Mouse (Mus musculus) limb, embryonic 13.5 days (tissue): ENCODE measurements around the gene Rgl1. TPM values are rescaled to one million over a fixed set of nuclear protein-coding genes. Genes with fewer than 3 reads are reported as not detected.
"Not testable (repeated sequence)": the region's sequence is repeated elsewhere in the genome, so short reads cannot be mapped to it uniquely, and the experiment has no call there.

ENCODE experiments used
- ATAC-seq: fragments of 200-750 bp; cut with Nextera tagmentation; 2 replicates; pipeline ENCODE4 v1.8.0; 2017; ENCODE audit warnings: low read depth, moderate number of reproducible peaks, moderate TSS enrichment; ENCODE audit not compliant: low FRiP score
- H3K27ac ChIP-seq: fragments of 300-500 bp; sonication (generic); 2 replicates; pipeline ENCODE4 v1.5.1; 2015; ENCODE audit warnings: inconsistent platforms, mild to moderate bottlenecking, moderate library complexity
- H3K27me3 ChIP-seq: fragments of 300-500 bp; sonication (generic); 2 replicates; pipeline ENCODE4 v1.6.1; 2015; ENCODE audit warnings: mild to moderate bottlenecking, inconsistent platforms
- H3K36me3 ChIP-seq: fragments of 300-500 bp; sonication (generic); 2 replicates; pipeline ENCODE4 v1.6.1; 2015; ENCODE audit warnings: inconsistent platforms, mild to moderate bottlenecking, moderate library complexity
- H3K4me1 ChIP-seq: fragments of 300-500 bp; sonication (generic); 2 replicates; pipeline ENCODE4 v1.6.1; 2015; ENCODE audit warnings: inconsistent platforms
- H3K4me2 ChIP-seq: fragments of 300-500 bp; sonication (generic); replicated peaks from 2 replicates; pipeline ENCODE4 v1.6.1; 2015; ENCODE audit warnings: inconsistent platforms, mild to moderate bottlenecking, moderate library complexity
- H3K4me3 ChIP-seq: fragments of 300-500 bp; sonication (generic); 2 replicates; pipeline ENCODE4 v1.5.1; 2015; ENCODE audit warnings: moderate library complexity, mild to moderate bottlenecking, inconsistent platforms
- H3K9ac ChIP-seq: fragments of 300-500 bp; sonication (generic); 2 replicates; pipeline ENCODE4 v1.6.1; 2015; ENCODE audit warnings: mild to moderate bottlenecking, inconsistent platforms
- H3K9me3 ChIP-seq: fragments of 300-500 bp; sonication (generic); 2 replicates; pipeline ENCODE4 v1.6.1; 2016; ENCODE audit warnings: inconsistent platforms
- WGBS: fragments of 180-500 bp; shearing (Covaris S2); methylation state at CpG from one replicate; pipeline ENCODE4 v1.1.7; 2015; 5-methylcytosine and 5-hydroxymethylcytosine counted together
- polyA plus RNA-seq: library from polyadenylated mRNA; unstranded; fragments of >200 nt; fragmentation: Nextera tagmentation; extraction: Ambion mirVana; gene quantifications from 2 replicates; pipeline ENCODE4 v1.2.1, GENCODE M21; 2015

Rgl1 gene
- polyA plus RNA-seq, 1 experiment from 2014 or later: 41.7 TPM

DNA sequence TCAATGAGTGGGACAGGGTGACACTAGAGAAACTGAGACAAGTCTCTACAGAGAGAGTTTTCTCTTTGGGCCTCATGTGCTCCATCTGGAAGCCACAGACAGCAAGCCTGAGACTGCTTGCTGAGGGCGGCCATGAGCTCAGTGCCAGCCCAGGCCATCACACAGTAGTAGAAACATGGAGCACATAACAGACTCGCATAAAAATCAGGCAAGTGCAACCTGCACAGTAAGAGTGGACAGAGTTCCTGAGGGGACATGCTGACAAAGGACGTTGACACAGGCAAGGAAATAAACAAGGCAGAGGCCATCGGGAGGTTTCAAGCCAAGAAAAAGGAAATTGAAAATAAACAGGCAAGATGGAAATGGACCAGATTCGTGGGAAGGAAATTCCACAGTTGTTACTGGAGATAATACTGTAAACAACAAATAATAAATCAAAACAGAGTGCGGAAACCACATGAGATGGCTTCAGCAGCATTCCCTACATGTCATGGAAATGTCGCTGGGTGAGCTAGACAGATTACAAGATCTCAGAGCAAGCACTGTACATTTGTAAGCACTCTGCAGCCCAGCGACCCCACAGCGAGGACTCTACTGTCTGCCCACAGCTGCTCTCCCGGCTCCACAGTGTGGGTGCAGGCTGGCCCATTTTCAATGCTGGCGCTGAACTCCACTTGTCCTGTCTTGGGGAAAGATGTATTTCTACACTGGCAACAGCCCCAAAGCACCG lies 88.5 kb downstream of the Rgl1 start:
- H3K9me3 ChIP-seq: no peaks in the 10 kb centered on the region
- no peak overlapping the region for H3K4me2 ChIP-seq
- no peak overlapping the region for H3K9ac ChIP-seq
- no peaks in the 10 kb centered on the region for H3K36me3 ChIP-seq
- 80% methylated on average over 12 of the region's 12 CpGs for WGBS
- no peak overlapping the region for H3K27ac ChIP-seq
- no peaks in the 10 kb centered on the region for H3K27me3 ChIP-seq
- H3K4me3 ChIP-seq: no peak overlapping the region
- no peak for ATAC-seq
- peaks cover 15% of the 10 kb centered on the region for H3K4me1 ChIP-seq

DNA sequence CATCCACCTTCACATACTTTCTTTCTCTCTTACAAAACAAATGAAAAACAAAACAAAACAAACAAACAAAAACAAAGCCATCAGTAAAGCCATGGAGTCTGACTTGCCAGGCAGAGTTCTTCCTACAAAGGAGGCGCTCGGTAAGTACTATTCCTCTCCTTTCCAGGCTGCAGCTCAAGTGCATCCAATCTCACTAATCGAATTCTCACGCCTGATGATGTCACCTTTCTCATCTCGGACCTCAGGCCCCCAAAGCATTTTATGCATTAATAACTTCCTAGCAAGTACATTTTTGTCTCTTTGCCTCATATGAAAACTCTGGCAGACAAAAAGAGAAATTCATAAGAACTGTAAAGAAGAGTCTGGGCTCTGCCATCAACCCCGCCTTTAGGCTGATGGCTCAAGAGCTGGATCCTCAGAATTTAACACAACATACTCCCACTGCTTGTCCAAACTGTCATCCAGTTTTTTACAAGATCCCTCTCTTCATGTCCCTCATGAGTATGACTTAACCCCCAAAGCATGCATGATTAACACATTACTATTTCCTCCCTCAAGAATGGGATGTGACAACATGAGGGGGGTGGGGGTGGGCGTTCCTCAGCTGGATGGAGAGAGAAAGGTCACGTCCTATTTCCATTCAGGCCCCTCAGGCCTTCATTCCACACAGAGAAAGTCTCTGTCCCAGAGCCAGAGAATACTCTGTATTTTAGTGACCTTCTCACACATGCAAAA lies 96.5 kb downstream of the Rgl1 start:
- Histone ChIP-seq H3K27me3 (no peaks in the 10 kb centered on the region), H3K36me3 (no peaks in the 10 kb centered on the region), H3K4me3 (no peak overlapping the region), H3K9ac (no peak overlapping the region), H3K27ac (no peak overlapping the region), H3K9me3 (no peaks in the 10 kb centered on the region), H3K4me1 (peaks cover 7% of the 10 kb centered on the region; the same call in 1 of the 2 replicates), H3K4me2 (no peak overlapping the region)
- ATAC-seq: no peak
- 72% methylated on average over 8 of the region's 8 CpGs for WGBS

DNA sequence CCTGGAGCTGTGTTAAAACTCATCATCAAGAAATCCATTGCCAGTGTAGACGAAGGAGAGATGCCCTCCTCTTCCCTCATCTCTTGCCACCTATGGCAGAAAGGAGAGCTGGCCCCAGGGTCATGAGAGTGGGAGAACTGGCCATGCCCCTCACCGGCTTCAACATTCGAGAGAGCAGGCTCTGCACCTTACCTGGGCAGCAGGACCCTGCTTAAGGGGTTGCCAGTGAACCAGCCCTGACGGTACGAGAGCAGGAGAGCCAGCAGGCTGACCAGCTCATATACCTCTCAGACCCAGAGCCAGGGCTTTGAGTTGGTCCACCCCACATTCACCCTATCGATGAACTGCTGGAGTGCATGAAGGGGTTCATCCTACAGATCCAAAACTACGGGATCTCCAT lies 105.7 kb downstream of the Rgl1 start:
- no peak overlapping the region for H3K4me3 ChIP-seq
- no peak overlapping the region for H3K9ac ChIP-seq
- H3K36me3 ChIP-seq: no peaks in the 10 kb centered on the region
- H3K27ac ChIP-seq: no peak overlapping the region
- WGBS: 86% methylated on average over 7 of the region's 7 CpGs
- no peak overlapping the region for H3K4me2 ChIP-seq
- H3K27me3 ChIP-seq: no peaks in the 10 kb centered on the region
- no peaks in the 10 kb centered on the region for H3K4me1 ChIP-seq
- ATAC-seq: no peak
- H3K9me3 ChIP-seq: no peaks in the 10 kb centered on the region

DNA sequence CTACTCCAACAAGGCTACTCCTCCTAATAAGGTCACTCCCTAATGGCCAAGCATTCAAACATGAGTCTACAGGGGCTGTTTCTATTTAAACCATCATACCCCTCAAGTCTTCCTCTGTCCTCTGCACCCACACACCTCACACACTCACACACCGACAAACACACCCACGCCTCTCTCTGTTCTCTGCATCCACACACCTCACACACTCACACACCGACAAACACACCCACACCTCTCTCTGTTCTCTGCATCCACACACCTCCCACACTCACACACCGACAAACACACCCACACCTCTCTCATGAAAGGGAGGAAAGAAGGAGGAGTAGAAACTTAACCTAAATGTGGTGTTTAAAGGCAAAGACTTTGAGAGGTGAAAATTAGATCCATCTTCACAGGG lies 106.2 kb downstream of the Rgl1 start:
- Histone ChIP-seq H3K27ac (no peak overlapping the region), H3K27me3 (no peaks in the 10 kb centered on the region), H3K4me1 (no peaks in the 10 kb centered on the region), H3K4me3 (no peak overlapping the region), H3K4me2 (no peak overlapping the region), H3K9ac (no peak overlapping the region), H3K36me3 (no peaks in the 10 kb centered on the region), H3K9me3 (no peaks in the 10 kb centered on the region)
- 89% methylated on average over 4 of the region's 4 CpGs for WGBS
- no peak for ATAC-seq

DNA sequence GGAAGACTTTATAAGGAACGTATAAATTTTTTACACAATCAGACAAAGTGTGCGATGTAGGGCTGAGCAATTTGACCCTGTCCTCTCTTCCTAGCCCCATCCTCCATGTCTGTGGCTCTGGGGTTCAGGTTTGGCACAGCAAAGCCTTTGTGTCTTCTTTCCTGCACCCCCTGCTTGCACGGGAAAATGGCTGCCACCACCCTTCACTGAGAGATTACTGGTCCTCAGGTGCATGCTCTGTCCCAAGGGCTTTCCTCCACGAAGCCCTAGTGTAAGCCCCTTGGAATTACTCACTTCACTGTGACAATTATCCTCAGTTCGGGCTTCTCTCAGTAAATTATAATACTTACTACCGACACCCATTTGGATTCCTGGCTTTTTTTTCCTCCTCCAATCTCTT lies 109.5 kb downstream of the Rgl1 start:
- Histone ChIP-seq H3K4me2 (no peak overlapping the region), H3K36me3 (no peaks in the 10 kb centered on the region), H3K27ac (no peak overlapping the region), H3K27me3 (no peaks in the 10 kb centered on the region), H3K9ac (no peak overlapping the region), H3K4me1 (no peaks in the 10 kb centered on the region), H3K9me3 (no peaks in the 10 kb centered on the region), H3K4me3 (no peak overlapping the region)
- ATAC-seq: no peak
- WGBS: 82% methylated on average over 6 of the region's 6 CpGs

DNA sequence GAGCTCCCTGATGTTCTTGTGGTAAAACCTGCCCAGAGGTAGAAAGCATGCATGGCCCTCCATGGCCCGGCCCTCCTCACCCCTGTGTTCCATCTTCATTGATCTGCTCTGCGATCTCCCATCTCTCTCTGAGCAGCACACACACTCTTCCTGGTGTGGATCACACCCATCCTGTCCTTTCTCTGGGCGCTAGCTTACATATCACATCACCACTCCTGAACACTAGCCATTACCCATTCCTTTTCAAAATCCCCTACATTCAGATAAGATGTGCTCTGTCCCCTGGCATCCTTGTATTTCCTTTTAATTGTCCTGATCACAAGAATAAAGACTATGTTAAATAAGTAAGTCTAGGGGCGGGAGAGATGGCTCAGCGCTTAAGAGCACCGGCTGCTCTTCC lies 111.3 kb downstream of the Rgl1 start:
- Histone ChIP-seq H3K36me3 (no peaks in the 10 kb centered on the region), H3K27ac (no peak overlapping the region), H3K9me3 (no peaks in the 10 kb centered on the region), H3K4me2 (no peak overlapping the region), H3K4me3 (no peak overlapping the region), H3K4me1 (no peaks in the 10 kb centered on the region), H3K9ac (no peak overlapping the region), H3K27me3 (no peaks in the 10 kb centered on the region)
- WGBS: 94% methylated on average over 6 of the region's 6 CpGs
- ATAC-seq: no peak

DNA sequence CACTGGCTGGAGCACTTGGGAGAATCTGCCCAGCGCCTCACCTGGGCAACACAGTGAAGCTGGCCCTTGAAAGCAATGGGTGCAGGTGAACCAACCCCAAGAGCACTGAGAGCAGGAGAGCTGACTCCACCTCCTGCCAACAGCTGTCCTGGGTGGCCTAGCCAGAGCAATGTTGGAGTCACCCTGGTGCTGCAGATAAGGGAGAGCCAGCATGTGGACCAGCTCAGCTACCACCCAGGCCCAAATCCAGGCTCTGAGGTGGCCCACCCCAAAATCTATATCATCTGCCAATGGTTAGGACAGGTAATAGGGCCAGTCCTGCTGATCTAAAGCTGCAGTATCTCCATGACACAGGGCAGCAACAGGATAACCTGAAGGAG lies 114.7 kb downstream of the Rgl1 start:
- H3K27me3 ChIP-seq: no peaks in the 10 kb centered on the region
- H3K4me1 ChIP-seq: no peaks in the 10 kb centered on the region
- no peak overlapping the region for H3K4me3 ChIP-seq
- no peak overlapping the region for H3K4me2 ChIP-seq
- ATAC-seq: no peak
- no peak overlapping the region for H3K27ac ChIP-seq
- no peaks in the 10 kb centered on the region for H3K36me3 ChIP-seq
- H3K9me3 ChIP-seq: no peaks in the 10 kb centered on the region
- WGBS: 87% methylated on average over 1 of the region's 1 CpGs
- no peak overlapping the region for H3K9ac ChIP-seq

DNA sequence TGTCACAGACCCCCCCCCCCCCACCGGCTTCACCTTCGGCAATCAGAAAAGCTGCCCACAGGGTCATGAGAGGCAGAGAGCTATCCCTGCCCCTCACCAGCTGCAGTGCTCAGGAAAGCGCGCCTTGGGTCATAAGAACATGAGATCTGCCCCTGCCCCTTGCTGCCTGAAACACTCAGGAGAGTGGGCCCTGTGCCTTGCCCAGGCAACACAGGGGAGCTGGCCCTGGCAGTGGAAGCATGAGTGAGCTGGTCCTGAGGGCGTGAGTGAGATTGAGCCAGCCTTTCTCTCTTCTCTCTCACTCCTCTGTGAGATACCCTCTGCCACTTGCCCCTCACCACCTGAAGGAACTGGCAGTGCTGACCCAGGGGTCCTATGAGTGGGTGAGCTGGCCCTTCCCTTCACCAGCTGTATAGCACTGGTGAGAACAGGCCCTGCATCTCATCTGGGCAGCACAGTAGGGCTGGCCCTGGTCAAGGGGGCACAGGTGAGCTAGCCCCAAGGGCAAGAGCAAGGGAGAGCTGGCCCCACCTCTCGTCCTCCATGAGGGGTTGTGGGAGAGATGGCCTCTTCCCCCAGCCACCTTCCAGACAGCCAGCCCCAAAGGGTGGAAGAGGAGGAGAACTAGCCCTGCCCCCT lies 115.2 kb downstream of the Rgl1 start:
- Histone ChIP-seq H3K4me1 (no peaks in the 10 kb centered on the region), H3K9me3 (no peaks in the 10 kb centered on the region), H3K4me3 (no peak overlapping the region), H3K27ac (no peak overlapping the region), H3K9ac (no peak overlapping the region), H3K27me3 (no peaks in the 10 kb centered on the region), H3K4me2 (no peak overlapping the region), H3K36me3 (no peaks in the 10 kb centered on the region)
- 90% methylated on average over 6 of the region's 6 CpGs for WGBS
- ATAC-seq: no peak

DNA sequence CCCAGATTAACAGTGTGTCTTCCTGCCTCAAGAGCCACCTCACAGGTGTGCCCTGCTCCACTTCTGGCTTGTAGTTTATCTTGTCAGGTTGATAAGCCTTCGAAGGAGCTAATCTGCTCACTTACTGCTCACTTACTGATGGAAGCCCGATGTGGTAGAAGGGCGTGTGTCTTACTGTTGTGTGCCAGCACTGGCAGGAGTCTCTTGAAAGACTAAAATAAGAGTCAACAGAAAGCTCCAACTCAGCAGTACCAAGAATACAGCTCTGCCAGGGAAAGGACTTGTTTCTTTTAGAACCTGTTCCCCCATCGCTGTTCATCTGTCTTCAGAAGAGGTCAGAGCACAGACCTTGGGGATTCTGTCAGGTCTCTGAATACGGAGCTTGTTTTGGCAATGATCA lies 118.1 kb downstream of the Rgl1 start:
- Histone ChIP-seq H3K4me3 (no peak overlapping the region), H3K27ac (no peak overlapping the region), H3K27me3 (no peaks in the 10 kb centered on the region), H3K9me3 (no peaks in the 10 kb centered on the region), H3K4me2 (no peak overlapping the region), H3K36me3 (no peaks in the 10 kb centered on the region), H3K9ac (no peak overlapping the region), H3K4me1 (no peaks in the 10 kb centered on the region)
- 93% methylated on average over 5 of the region's 5 CpGs for WGBS
- ATAC-seq: no peak

DNA sequence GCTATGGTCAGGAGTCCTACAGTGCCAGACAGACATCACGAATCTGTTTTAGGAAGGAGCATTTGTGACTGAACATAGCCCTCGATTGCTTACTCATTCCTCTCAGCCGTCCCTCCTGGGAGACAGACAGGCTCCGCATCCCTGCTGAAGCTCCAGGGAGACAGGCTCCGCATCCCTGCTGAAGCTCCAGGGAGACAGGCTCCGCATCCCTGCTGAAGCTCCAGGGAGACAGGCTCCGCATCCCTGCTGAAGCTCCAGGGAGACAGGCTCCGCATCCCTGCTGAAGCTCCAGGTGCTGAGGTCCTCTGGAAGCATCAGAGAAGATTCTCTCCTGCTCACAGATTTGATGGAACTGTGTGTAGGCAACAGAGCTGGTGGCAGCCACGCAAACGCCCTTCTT lies 123.9 kb downstream of the Rgl1 start:
- WGBS: 76% methylated on average over 10 of the region's 10 CpGs
- H3K36me3 ChIP-seq, H3K4me3 ChIP-seq, H3K9ac ChIP-seq, H3K9me3 ChIP-seq, ATAC-seq, H3K4me2 ChIP-seq, H3K27ac ChIP-seq, H3K27me3 ChIP-seq: not testable (repeated sequence)
- peaks cover 40% of the 10 kb centered on the region for H3K4me1 ChIP-seq

DNA sequence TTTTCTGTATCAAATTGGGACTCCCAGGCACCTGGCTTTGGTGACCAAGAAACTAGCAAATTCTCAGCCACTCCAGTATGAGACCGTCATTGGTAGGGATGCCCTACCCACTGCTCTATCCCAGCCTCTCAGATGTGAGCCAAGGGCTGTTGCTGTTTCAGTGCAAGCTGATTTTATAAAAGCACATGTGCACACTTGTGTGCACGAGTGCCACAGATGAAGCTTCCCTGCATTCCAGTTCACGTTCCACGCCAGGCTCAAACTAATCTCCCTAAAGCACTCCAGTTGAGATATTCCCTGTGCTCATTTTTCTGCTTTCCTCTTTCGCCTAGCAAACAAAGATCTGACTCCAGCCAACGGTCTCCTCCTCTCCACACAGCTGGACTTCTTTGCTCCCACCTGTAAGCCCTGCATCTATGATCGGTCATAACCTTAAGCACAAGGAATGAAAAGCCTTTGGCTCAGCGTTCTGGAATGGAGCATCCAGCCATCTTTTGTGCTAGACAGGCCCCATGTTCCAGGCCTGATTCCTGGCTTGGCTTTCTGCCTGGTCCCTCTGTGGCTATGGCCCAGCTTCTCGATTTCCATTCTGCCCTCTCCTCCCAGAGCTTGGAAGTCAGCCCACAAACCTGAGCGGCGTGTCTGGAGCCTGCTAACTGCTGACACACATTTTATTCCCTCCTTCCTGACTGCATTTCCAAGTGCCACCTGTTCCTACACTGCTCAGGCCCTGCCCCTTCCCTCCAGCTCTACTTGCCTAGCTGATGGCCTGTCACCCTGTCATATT lies 125.8 kb downstream of the Rgl1 start:
- Histone ChIP-seq H3K4me2 (no peak overlapping the region), H3K27me3 (peaks cover 3% of the 10 kb centered on the region; the same call in 1 of the 2 replicates), H3K36me3 (no peaks in the 10 kb centered on the region), H3K4me3 (no peak overlapping the region), H3K9ac (0 out of 2 replicates have a peak overlapping the region, but pooled peaks have one; percentile 0), H3K4me1 (peaks cover 40% of the 10 kb centered on the region), H3K9me3 (no peaks in the 10 kb centered on the region), H3K27ac (peak overlapping the region; percentile 79)
- WGBS: 33% methylated on average over 11 of the region's 11 CpGs
- peak; percentile 91 for ATAC-seq

DNA sequence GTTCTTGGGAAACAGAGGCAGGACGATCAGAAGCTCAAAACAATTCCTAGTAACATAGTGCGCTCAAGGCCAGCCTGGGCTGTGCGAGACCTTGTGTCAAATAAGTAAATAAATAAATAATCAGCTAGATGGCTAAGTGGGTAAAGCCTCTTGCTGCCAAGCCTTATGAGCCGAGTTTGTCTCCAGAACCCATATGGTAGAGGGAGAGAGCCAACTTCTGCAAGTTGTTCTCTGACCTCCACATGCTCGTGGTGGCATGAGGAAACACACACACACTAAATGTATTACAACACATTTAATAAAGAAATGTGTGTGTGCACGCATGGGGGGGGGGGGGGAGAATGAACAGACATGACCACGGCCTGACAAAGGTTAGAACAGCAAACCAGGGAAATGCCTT lies 126.8 kb downstream of the Rgl1 start:
- 79% methylated on average over 7 of the region's 7 CpGs for WGBS
- no peak overlapping the region for H3K27ac ChIP-seq
- ATAC-seq: no peak

More for the DNA sequence above, 126.8 kb downstream of the Rgl1 start:
- H3K4me1 ChIP-seq: peaks cover 40% of the 10 kb centered on the region
- H3K9ac ChIP-seq: no peak overlapping the region
- H3K4me2 ChIP-seq: no peak overlapping the region
- no peaks in the 10 kb centered on the region for H3K9me3 ChIP-seq
- H3K36me3 ChIP-seq: no peaks in the 10 kb centered on the region
- peaks cover 3% of the 10 kb centered on the region; the same call in 1 of the 2 replicates for H3K27me3 ChIP-seq
- no peak overlapping the region for H3K4me3 ChIP-seq
